In the genomic region with DNA sequence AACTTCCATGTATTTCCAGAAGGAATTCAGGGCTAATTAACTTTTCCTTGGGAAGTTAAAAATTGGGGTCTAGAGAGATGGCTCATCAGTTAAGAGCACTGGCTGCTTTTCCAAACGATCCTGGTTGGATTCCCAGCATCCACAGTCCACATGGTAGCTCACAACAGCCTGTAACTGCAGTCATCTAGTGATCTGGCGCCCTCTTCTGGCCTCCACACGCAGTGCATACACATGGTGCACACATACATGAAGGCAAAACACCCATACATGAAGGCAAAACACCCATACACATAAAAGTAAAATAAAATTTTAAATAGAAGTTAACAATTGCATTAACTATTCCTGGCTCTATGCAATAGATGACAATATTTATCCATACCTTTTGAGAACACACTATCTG, we compare ENCODE assay signal across 11 mouse cellular contexts. TPM values are rescaled to one million over a fixed set of nuclear protein-coding genes. Genes with fewer than 3 reads are reported as not detected.
DNase-seq lines count a peak whose midpoint lies in the region; ATAC-seq and TF ChIP-seq lines count a peak whose summit lies in the region.
"Had no signal": no experiment of that assay in that cellular context is flagged by ENCODE, and none has a peak within 500 bp of the region (broad histone marks: within the 10 kb centered on the region; RNA-seq: fewer than 3 reads in every experiment).

No protein-coding gene starts in this region.

- no peak overlapping the region for H3K27ac ChIP-seq in forebrain, postnatal 0 days (ENCODE audit: low read depth, low read length)
- H3K27ac ChIP-seq in forebrain, embryonic 13.5 days = no peak overlapping the region
- H3K27ac ChIP-seq in liver, postnatal 0 days (ENCODE audit: low read depth) = no peak overlapping the region
- H3K27ac ChIP-seq: heart, embryonic 13.5 days; limb, embryonic 12.5 days had no signal

- H3K36me3 ChIP-seq in forebrain, postnatal 0 days (ENCODE audit: insufficient read depth) = no peaks in the 10 kb centered on the region
- H3K36me3 ChIP-seq in forebrain, embryonic 13.5 days (ENCODE audit: poor library complexity, severe bottlenecking) = no peaks in the 10 kb centered on the region
- H3K36me3 ChIP-seq in liver, postnatal 0 days (replicated peaks; ENCODE audit: insufficient read depth, low read length) = no peaks in the 10 kb centered on the region
- H3K36me3 ChIP-seq: heart, embryonic 13.5 days; limb, embryonic 12.5 days had no signal

- no peaks in the 10 kb centered on the region for H3K27me3 ChIP-seq in forebrain, postnatal 0 days (ENCODE audit: insufficient read depth, low read length)
- no peaks in the 10 kb centered on the region for H3K27me3 ChIP-seq in forebrain, embryonic 13.5 days
- H3K27me3 ChIP-seq in liver, postnatal 0 days (ENCODE audit: insufficient read depth, low read length) = no peaks in the 10 kb centered on the region
- H3K27me3 ChIP-seq: heart, embryonic 13.5 days; limb, embryonic 12.5 days had no signal

- TF ChIP-seq EP300 in liver, postnatal 0 days (IDR thresholded peaks at IDR 0.05; ENCODE audit: low read depth) = no peak

- H3K4me2 ChIP-seq in forebrain, postnatal 0 days (ENCODE audit: low read depth) = no peak overlapping the region
- no peak overlapping the region for H3K4me2 ChIP-seq in forebrain, embryonic 13.5 days
- no peak overlapping the region for H3K4me2 ChIP-seq in liver, postnatal 0 days (ENCODE audit: low read depth, low read length)
- H3K4me2 ChIP-seq: heart, embryonic 13.5 days; limb, embryonic 12.5 days had no signal

- 0 out of 2 replicates have a peak, but pooled peaks cover 5% of the 10 kb centered on the region for H3K4me1 ChIP-seq in forebrain, postnatal 0 days (ENCODE audit: insufficient read depth)
- H3K4me1 ChIP-seq in forebrain, embryonic 13.5 days = peaks cover 11% of the 10 kb centered on the region
- H3K4me1 ChIP-seq in lung, adult 2 months (ENCODE audit: control insufficient read depth, insufficient read depth, low read length) = peaks cover 6% of the 10 kb centered on the region
- H3K4me1 ChIP-seq in liver, postnatal 0 days (ENCODE audit: insufficient read depth) = peaks cover 4% of the 10 kb centered on the region; the same call in 1 of the 2 replicates

- H3K9ac ChIP-seq in forebrain, postnatal 0 days = no peak overlapping the region
- H3K9ac ChIP-seq in forebrain, embryonic 13.5 days = no peak overlapping the region
- H3K9ac ChIP-seq in liver, postnatal 0 days (replicated peaks) = no peak overlapping the region
- H3K9ac ChIP-seq: heart, embryonic 13.5 days; limb, embryonic 12.5 days had no signal

- H3K9me3 ChIP-seq in forebrain, postnatal 0 days (ENCODE audit: low read length) = no peaks in the 10 kb centered on the region
- no peaks in the 10 kb centered on the region for H3K9me3 ChIP-seq in forebrain, embryonic 13.5 days (replicated peaks)
- H3K9me3 ChIP-seq in liver, postnatal 0 days (ENCODE audit: low read length) = no peaks in the 10 kb centered on the region
- H3K9me3 ChIP-seq: heart, embryonic 13.5 days; limb, embryonic 12.5 days had no signal

- 62% methylated on average over 3 of the region's 3 CpGs for WGBS in forebrain, postnatal 0 days
- 52% methylated on average over 3 of the region's 3 CpGs for WGBS in forebrain, embryonic 13.5 days
- 44% methylated on average over 3 of the region's 3 CpGs for WGBS in lung, adult 2 months
- 58% methylated on average over 3 of the region's 3 CpGs for WGBS in liver, postnatal 0 days (ENCODE audit: insufficient replicate concordance)

- ATAC-seq in forebrain, postnatal 0 days = no peak
- ATAC-seq in forebrain, embryonic 13.5 days = no peak
- no peak for ATAC-seq in liver, postnatal 0 days
- ATAC-seq: inflammation-experienced regulatory T-cells, adult 6 months had no signal

- no peak for DNase-seq in forebrain, postnatal 0 days
- DNase-seq in lung, adult 2 months = no peak
- no peak for DNase-seq in lung, postnatal 10 days
- peak; percentile 82 for DNase-seq in ES-CJ7 (ENCODE audit: low read depth, low spot score)
- DNase-seq in liver, postnatal 0 days = peak; percentile 40
- no peak for DNase-seq in c-Kit-positive CD71-positive TER-119-positive erythroid progenitor cells, embryonic 14.5 days (ENCODE audit: low spot score)
- DNase-seq in heart, adult 18-20 months = no peak

- peak; percentile 20; the same call in 1 of the 2 replicates for TF ChIP-seq CTCF in forebrain, postnatal 0 days (IDR thresholded peaks at IDR 0.05; ENCODE audit: low read depth)
- 0 out of 2 replicates have a peak, but pooled peaks have one; percentile 15 for TF ChIP-seq CTCF in lung, adult 2 months (IDR thresholded peaks at IDR 0.05; ENCODE audit: insufficient read depth, low read length)
- peak; percentile 60 for TF ChIP-seq CTCF in liver, postnatal 0 days (IDR thresholded peaks at IDR 0.05; ENCODE audit: low read depth)

- TF ChIP-seq POLR2A in lung, adult 2 months (IDR thresholded peaks at IDR 0.05; ENCODE audit: borderline replicate concordance, extremely low read depth, low read depth, low read length) = no peak

- H3K4me3 ChIP-seq in forebrain, postnatal 0 days (ENCODE audit: low read depth, low read length) = no peak overlapping the region
- H3K4me3 ChIP-seq in forebrain, embryonic 13.5 days = no peak overlapping the region
- H3K4me3 ChIP-seq in lung, adult 2 months (replicated peaks; ENCODE audit: extremely low read depth, low read depth, low read length) = no peak overlapping the region
- H3K4me3 ChIP-seq in liver, postnatal 0 days (ENCODE audit: low read depth, low read length) = no peak overlapping the region
- H3K4me3 ChIP-seq: heart, embryonic 13.5 days; limb, embryonic 12.5 days had no signal

RNA-seq across cellular contexts. Expression of gene Senp1, which starts 3.4 kb away (rescaled TPM):
- total RNA-seq in forebrain, postnatal 0 days (2014; rRNA removed) = 13.6 and 19.8 TPM in 2 replicates
- polyA plus RNA-seq in forebrain, postnatal 0 days (2015; fragmentation: Nextera tagmentation; extraction: Ambion mirVana) = 8.5 and 12.2 TPM in 2 replicates
- polyA plus RNA-seq in forebrain, embryonic 13.5 days (2015; fragmentation: Nextera tagmentation; extraction: Ambion mirVana) = 26.7 and 30.7 TPM in 2 replicates
- 8.7 and 13.1 TPM in 2 replicates for polyA plus RNA-seq in lung, adult 2 months (2012; rRNA removed)
- 4.7 and 6.7 TPM in 2 replicates for polyA plus RNA-seq in liver, postnatal 0 days (2015; fragmentation: Nextera tagmentation; extraction: Ambion mirVana)
- total RNA-seq in heart, adult 18-20 months (2021) = 1 to 10 TPM; 8.5 to 9.5 TPM

RNA-seq across cellular contexts. Expression of gene Pfkm, which starts 4.6 kb away (rescaled TPM):
- total RNA-seq in forebrain, postnatal 0 days (2014; rRNA removed) = 90.1 and 91.9 TPM in 2 replicates
- 76.4 and 86.3 TPM in 2 replicates for polyA plus RNA-seq in forebrain, postnatal 0 days (2015; fragmentation: Nextera tagmentation; extraction: Ambion mirVana)
- polyA plus RNA-seq in forebrain, embryonic 13.5 days (2015; fragmentation: Nextera tagmentation; extraction: Ambion mirVana) = 57.7 and 67.5 TPM in 2 replicates
- polyA plus RNA-seq in lung, adult 2 months (2012; rRNA removed) = 19.8 and 54.0 TPM in 2 replicates
- 9.1 and 9.2 TPM in 2 replicates for polyA plus RNA-seq in liver, postnatal 0 days (2015; fragmentation: Nextera tagmentation; extraction: Ambion mirVana)
- 1,000 to 10,000 TPM in 1 of 2 experiments, 100 to 1,000 TPM in 1; 867 to 1,020 TPM for total RNA-seq in heart, adult 18-20 months (2021)

Comparison
In these comparisons a context has a peak if more than half of its experiments do, and no peak if none do; other contexts are left out.
1. DNase-seq: peak in ES-CJ7 (single experiment) and liver, postnatal 0 days (single experiment); none in forebrain, postnatal 0 days (single experiment), lung, adult 2 months (single experiment), lung, postnatal 10 days (single experiment), c-Kit-positive CD71-positive TER-119-positive erythroid progenitor cells, embryonic 14.5 days (single experiment) and heart, adult 18-20 months (0 of 2).
2. Peak in every context shown above with its lines, with median percentiles within 50 percentile points of each other: CTCF ChIP-seq.